Mouse (Mus musculus): ENCODE results near the gene Bcl9. TPM values are rescaled to one million over a fixed set of nuclear protein-coding genes. Genes with fewer than 3 reads are reported as not detected.

Gene Bcl9
- polyA plus RNA-seq, 1 experiment from 2014 or later, result 86.4 TPM

- Histone ChIP-seq H3K27me3 (no peaks in the 10 kb centered on the region), H3K9ac (peak overlapping the region; percentile 82), H3K4me1 (replicated peaks) (peaks cover 12% of the 10 kb centered on the region), H3K9me3 (no peaks in the 10 kb centered on the region), H3K36me3 (no peaks in the 10 kb centered on the region), H3K4me3 (peak overlapping the region; percentile 68), H3K4me2 (peak overlapping the region; percentile 79), H3K27ac (no peak overlapping the region; the same call in 1 of the 2 replicates)
- ATAC-seq (ENCODE audit: low FRiP score), result no peak
- WGBS, result 9% methylated on average over 6 of the region's 6 CpGs
These were observed 138.2 kb downstream of the Bcl9 start for GRCm38 (mm10) chr3:97159509-97159850.

DNA sequence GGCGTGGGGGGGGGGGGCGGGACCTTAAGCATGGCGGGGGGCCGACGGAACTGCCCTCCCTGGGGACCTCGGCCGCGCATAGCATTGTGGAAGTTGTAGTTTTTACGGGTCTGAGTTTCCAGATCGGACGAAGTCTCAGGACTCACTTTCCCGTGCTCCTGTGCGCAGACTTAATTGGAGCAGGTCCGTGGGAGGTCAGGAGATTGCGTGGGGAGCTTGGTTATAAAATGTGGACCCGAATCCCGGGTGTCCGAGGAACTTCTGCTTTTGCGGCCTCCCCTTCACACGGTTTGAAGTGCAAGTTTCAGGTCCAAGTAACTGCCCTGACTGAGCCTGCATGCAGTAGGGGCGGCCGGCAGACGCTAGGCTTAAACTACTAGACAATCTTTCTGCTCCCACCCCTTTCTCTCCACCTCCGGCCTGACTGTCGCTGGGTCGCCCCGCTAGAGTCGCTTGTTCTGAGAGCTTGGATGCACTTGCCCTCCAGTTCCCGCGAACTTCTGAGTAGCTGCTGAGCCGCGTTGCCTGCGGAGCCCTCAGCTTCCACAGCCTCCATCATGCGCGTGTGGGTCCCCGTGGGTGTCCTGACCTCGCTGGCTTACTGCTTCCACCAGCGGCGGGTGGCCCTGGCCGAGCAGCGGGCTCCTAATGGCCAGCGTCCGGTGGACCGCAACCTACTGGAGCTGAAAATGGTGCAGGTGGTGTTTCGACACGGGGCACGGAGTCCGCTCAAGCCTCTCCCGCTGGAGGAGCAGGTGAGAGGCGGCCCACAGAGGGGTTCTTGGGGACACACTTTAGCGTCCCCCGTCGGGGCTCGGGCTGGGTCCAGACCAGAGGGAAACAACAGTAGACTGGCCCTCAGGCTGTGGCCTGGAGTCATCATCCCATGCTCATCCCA lies 138.9 kb downstream of the Bcl9 start, which contains the start of gene Acp6:
Acp6 (plus strand) TSS at position 167 of the 898 bp plus-strand sequence.
- peak within 1 kb of the TSS; percentile 82 for H3K9ac ChIP-seq
- peaks cover 12% of the 10 kb centered on the region for H3K4me1 ChIP-seq (replicated peaks)
- no peaks in the 10 kb centered on the region for H3K9me3 ChIP-seq
- WGBS, result 0% methylated on average over 53 of the region's 54 CpGs
- H3K36me3 ChIP-seq, result no peaks in the 10 kb centered on the region
- ATAC-seq (ENCODE audit: low FRiP score), result peak; percentile 93
- H3K4me2 ChIP-seq, result peak within 1 kb of the TSS; percentile 79
- H3K27me3 ChIP-seq, result no peaks in the 10 kb centered on the region
- H3K27ac ChIP-seq, result peak within 1 kb of the TSS; percentile 68
- H3K4me3 ChIP-seq, result peak within 1 kb of the TSS; percentile 68

- H3K9me3 ChIP-seq, result no peaks in the 10 kb centered on the region
- H3K4me1 ChIP-seq (replicated peaks), result peaks cover 12% of the 10 kb centered on the region
- peak overlapping the region; percentile 82; the same call in 1 of the 2 replicates for H3K9ac ChIP-seq
- no peaks in the 10 kb centered on the region for H3K36me3 ChIP-seq
- H3K4me3 ChIP-seq, result peak overlapping the region; percentile 68
- under 1% methylated on average over 17 of the region's 17 CpGs for WGBS
- no peak overlapping the region for H3K27ac ChIP-seq
- ATAC-seq (ENCODE audit: low FRiP score), result peak; percentile 67
- H3K27me3 ChIP-seq, result no peaks in the 10 kb centered on the region
- peak overlapping the region; percentile 79 for H3K4me2 ChIP-seq
These were observed 139.6 kb downstream of the Bcl9 start for GRCm38 (mm10) chr3:97157958-97158599.

- no peaks in the 10 kb centered on the region for H3K27me3 ChIP-seq
- H3K4me3 ChIP-seq, result no peak overlapping the region
- no peak for ATAC-seq (ENCODE audit: low FRiP score)
- peaks cover 12% of the 10 kb centered on the region for H3K4me1 ChIP-seq (replicated peaks)
- H3K27ac ChIP-seq, result no peak overlapping the region
- H3K36me3 ChIP-seq, result no peaks in the 10 kb centered on the region
- H3K9me3 ChIP-seq, result no peaks in the 10 kb centered on the region
- H3K4me2 ChIP-seq, result no peak overlapping the region
- H3K9ac ChIP-seq, result no peak overlapping the region
- 82% methylated on average over 1 of the region's 1 CpGs for WGBS
These were observed 140.4 kb downstream of the Bcl9 start for GRCm38 (mm10) chr3:97157308-97157707.

DNA sequence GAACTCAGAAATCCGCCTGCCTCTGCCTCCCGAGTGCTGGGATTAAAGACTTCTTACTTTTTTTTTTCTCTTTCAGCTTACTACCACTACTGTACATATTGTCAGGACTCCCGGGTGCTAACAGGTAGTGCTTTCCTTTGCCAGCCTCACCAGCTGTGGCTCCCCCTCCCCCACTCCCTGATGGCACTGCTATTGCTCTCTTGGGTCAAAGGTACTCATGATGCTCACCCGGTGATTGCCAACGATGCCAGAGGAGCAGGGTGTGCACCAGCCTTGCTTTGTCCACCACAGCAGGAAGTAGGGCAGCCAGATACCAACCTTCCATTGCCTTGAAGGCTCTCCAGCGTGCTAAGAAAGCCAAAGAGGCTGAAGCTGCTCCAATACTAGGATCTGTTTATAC lies 141.3 kb downstream of the Bcl9 start:
- no peaks in the 10 kb centered on the region for H3K36me3 ChIP-seq
- 91% methylated on average over 6 of the region's 6 CpGs for WGBS
- ATAC-seq (ENCODE audit: low FRiP score), result no peak

More for the DNA sequence above, 141.3 kb downstream of the Bcl9 start:
- Histone ChIP-seq H3K9ac (no peak overlapping the region), H3K4me1 (replicated peaks) (peaks cover 12% of the 10 kb centered on the region), H3K4me2 (no peak overlapping the region), H3K9me3 (no peaks in the 10 kb centered on the region), H3K27me3 (no peaks in the 10 kb centered on the region), H3K27ac (no peak overlapping the region), H3K4me3 (no peak overlapping the region)

Other genes with a start within 250 kb of the Bcl9 start
- gene Acp6, start 139.1 kb downstream of the Bcl9 start, polyA plus RNA-seq (2015; fragmentation: Nextera tagmentation; extraction: Ambion mirVana), result 17.2 and 17.5 TPM in 2 replicates
- gene Olfr1402, start 124.1 kb upstream of the Bcl9 start, polyA plus RNA-seq (2015; fragmentation: Nextera tagmentation; extraction: Ambion mirVana), result not detected in 2 replicates